Mouse (Mus musculus): ENCODE results near the gene 4930402K13Rik. TPM values are rescaled to one million over a fixed set of nuclear protein-coding genes. Genes with fewer than 3 reads are reported as not detected.
"Not testable (repeated sequence)": the region's sequence is repeated elsewhere in the genome, so short reads cannot be mapped to it uniquely, and the experiment has no call there.

4930402K13Rik gene
- not detected in 2 replicates for polyA plus RNA-seq (2011; ENCODE audit: insufficient read depth, insufficient read length, low read depth, missing spikeins)

GRCm38 (mm10) chrX:9104262-9104661 is at the start of gene 4930402K13Rik:
4930402K13Rik (plus strand) TSS chrX:9104562.
- H3K27ac ChIP-seq (ENCODE audit: insufficient read depth, low read length): no peak within 1 kb of the TSS
- no peak within 1 kb of the TSS for H3K9ac ChIP-seq (ENCODE audit: low read depth, poor library complexity, severe bottlenecking)
- H3K36me3 ChIP-seq (ENCODE audit: control insufficient read depth, insufficient read depth, low read length, poor library complexity, severe bottlenecking): no peaks in the 10 kb centered on the region
- H3K4me3 ChIP-seq (ENCODE audit: low read depth, low read length): no peak within 1 kb of the TSS
- H3K9me3 ChIP-seq (replicated peaks; ENCODE audit: control insufficient read depth, insufficient read depth, low read length, poor library complexity, severe bottlenecking): no peaks in the 10 kb centered on the region
- no peaks in the 10 kb centered on the region for H3K4me1 ChIP-seq (ENCODE audit: control insufficient read depth, insufficient read depth, low read length)
- no peaks in the 10 kb centered on the region for H3K27me3 ChIP-seq (ENCODE audit: control insufficient read depth, insufficient read depth, low read length, poor library complexity, severe bottlenecking)
- TF ChIP-seq EP300 (IDR thresholded peaks at IDR 0.05; ENCODE audit: insufficient read depth, low read depth, low read length) (no peak), POLR2A (IDR thresholded peaks at IDR 0.05; ENCODE audit: insufficient read depth, low read length) (no peak), CTCF (IDR thresholded peaks at IDR 0.05; ENCODE audit: low read depth, low read length) (no peak)

- H3K9me3 ChIP-seq (replicated peaks; ENCODE audit: control insufficient read depth, insufficient read depth, low read length, poor library complexity, severe bottlenecking); H3K9ac ChIP-seq (ENCODE audit: low read depth, poor library complexity, severe bottlenecking); H3K4me1 ChIP-seq (ENCODE audit: control insufficient read depth, insufficient read depth, low read length); H3K4me3 ChIP-seq (ENCODE audit: low read depth, low read length); H3K27ac ChIP-seq (ENCODE audit: insufficient read depth, low read length); H3K27me3 ChIP-seq (ENCODE audit: control insufficient read depth, insufficient read depth, low read length, poor library complexity, severe bottlenecking); H3K36me3 ChIP-seq (ENCODE audit: control insufficient read depth, insufficient read depth, low read length, poor library complexity, severe bottlenecking): not testable (repeated sequence)
- TF ChIP-seq CTCF (IDR thresholded peaks at IDR 0.05; ENCODE audit: low read depth, low read length): peak; percentile 28
Observed at GRCm38 (mm10) chrX:9060952-9061351, 43.4 kb upstream of the 4930402K13Rik start.

- no peak overlapping the region for H3K4me3 ChIP-seq (ENCODE audit: low read depth, low read length)
- H3K27me3 ChIP-seq (ENCODE audit: control insufficient read depth, insufficient read depth, low read length, poor library complexity, severe bottlenecking): no peaks in the 10 kb centered on the region
- no peaks in the 10 kb centered on the region for H3K36me3 ChIP-seq (ENCODE audit: control insufficient read depth, insufficient read depth, low read length, poor library complexity, severe bottlenecking)
- H3K9me3 ChIP-seq (replicated peaks; ENCODE audit: control insufficient read depth, insufficient read depth, low read length, poor library complexity, severe bottlenecking): no peaks in the 10 kb centered on the region
- H3K9ac ChIP-seq (ENCODE audit: low read depth, poor library complexity, severe bottlenecking): no peak overlapping the region
- H3K4me1 ChIP-seq (ENCODE audit: control insufficient read depth, insufficient read depth, low read length): no peaks in the 10 kb centered on the region
- no peak overlapping the region for H3K27ac ChIP-seq (ENCODE audit: insufficient read depth, low read length)
- TF ChIP-seq CTCF (IDR thresholded peaks at IDR 0.05; ENCODE audit: low read depth, low read length) (no peak), POLR2A (IDR thresholded peaks at IDR 0.05; ENCODE audit: insufficient read depth, low read length) (no peak), EP300 (IDR thresholded peaks at IDR 0.05; ENCODE audit: insufficient read depth, low read depth, low read length) (no peak)
Observed at GRCm38 (mm10) chrX:9062101-9062500, 42.3 kb upstream of the 4930402K13Rik start.

- not testable (repeated sequence) for H3K27ac ChIP-seq (ENCODE audit: insufficient read depth, low read length); H3K4me1 ChIP-seq (ENCODE audit: control insufficient read depth, insufficient read depth, low read length); H3K9me3 ChIP-seq (replicated peaks; ENCODE audit: control insufficient read depth, insufficient read depth, low read length, poor library complexity, severe bottlenecking); H3K27me3 ChIP-seq (ENCODE audit: control insufficient read depth, insufficient read depth, low read length, poor library complexity, severe bottlenecking); H3K36me3 ChIP-seq (ENCODE audit: control insufficient read depth, insufficient read depth, low read length, poor library complexity, severe bottlenecking); H3K9ac ChIP-seq (ENCODE audit: low read depth, poor library complexity, severe bottlenecking)
- H3K4me3 ChIP-seq (ENCODE audit: low read depth, low read length): peak within 1 kb of the TSS; percentile 39; the same call in 1 of the 2 replicates
Observed at GRCm38 (mm10) chrX:9062715-9063114, 41.6 kb upstream of the 4930402K13Rik start, which contains the start of gene Fthl17f. Fthl17f (plus strand) TSS chrX:9063015.

- TF ChIP-seq CTCF (IDR thresholded peaks at IDR 0.05; ENCODE audit: low read depth, low read length): peak; percentile 24
- not testable (repeated sequence) for H3K4me1 ChIP-seq (ENCODE audit: control insufficient read depth, insufficient read depth, low read length)
Observed at GRCm38 (mm10) chrX:9077699-9078098, 26.7 kb upstream of the 4930402K13Rik start.

GRCm38 (mm10) chrX:9095066-9095465 is 9.3 kb upstream of the 4930402K13Rik start:
- not testable (repeated sequence) for H3K36me3 ChIP-seq (ENCODE audit: control insufficient read depth, insufficient read depth, low read length, poor library complexity, severe bottlenecking); H3K27ac ChIP-seq (ENCODE audit: insufficient read depth, low read length); H3K4me1 ChIP-seq (ENCODE audit: control insufficient read depth, insufficient read depth, low read length); H3K27me3 ChIP-seq (ENCODE audit: control insufficient read depth, insufficient read depth, low read length, poor library complexity, severe bottlenecking); H3K4me3 ChIP-seq (ENCODE audit: low read depth, low read length); H3K9ac ChIP-seq (ENCODE audit: low read depth, poor library complexity, severe bottlenecking); H3K9me3 ChIP-seq (replicated peaks; ENCODE audit: control insufficient read depth, insufficient read depth, low read length, poor library complexity, severe bottlenecking)

More at GRCm38 (mm10) chrX:9077699-9078098, 26.7 kb upstream of the 4930402K13Rik start:
- not testable (repeated sequence) for H3K9ac ChIP-seq (ENCODE audit: low read depth, poor library complexity, severe bottlenecking); H3K4me3 ChIP-seq (ENCODE audit: low read depth, low read length); H3K27ac ChIP-seq (ENCODE audit: insufficient read depth, low read length); H3K27me3 ChIP-seq (ENCODE audit: control insufficient read depth, insufficient read depth, low read length, poor library complexity, severe bottlenecking); H3K36me3 ChIP-seq (ENCODE audit: control insufficient read depth, insufficient read depth, low read length, poor library complexity, severe bottlenecking); H3K9me3 ChIP-seq (replicated peaks; ENCODE audit: control insufficient read depth, insufficient read depth, low read length, poor library complexity, severe bottlenecking)

GRCm38 (mm10) chrX:9110381-9110780 is 6.0 kb downstream of the 4930402K13Rik start:
- Histone ChIP-seq H3K4me3 (ENCODE audit: low read depth, low read length) (no peak overlapping the region), H3K9ac (ENCODE audit: low read depth, poor library complexity, severe bottlenecking) (no peak overlapping the region), H3K4me1 (ENCODE audit: control insufficient read depth, insufficient read depth, low read length) (no peaks in the 10 kb centered on the region), H3K9me3 (replicated peaks; ENCODE audit: control insufficient read depth, insufficient read depth, low read length, poor library complexity, severe bottlenecking) (no peaks in the 10 kb centered on the region), H3K27ac (ENCODE audit: insufficient read depth, low read length) (no peak overlapping the region), H3K27me3 (ENCODE audit: control insufficient read depth, insufficient read depth, low read length, poor library complexity, severe bottlenecking) (no peaks in the 10 kb centered on the region), H3K36me3 (ENCODE audit: control insufficient read depth, insufficient read depth, low read length, poor library complexity, severe bottlenecking) (no peaks in the 10 kb centered on the region)
- TF ChIP-seq EP300 (IDR thresholded peaks at IDR 0.05; ENCODE audit: insufficient read depth, low read depth, low read length) (no peak), CTCF (IDR thresholded peaks at IDR 0.05; ENCODE audit: low read depth, low read length) (no peak), POLR2A (IDR thresholded peaks at IDR 0.05; ENCODE audit: insufficient read depth, low read length) (no peak)
